Mouse (Mus musculus) cerebellum, adult 2 months (tissue): ENCODE measurements around the gene Smco3.

Source experiments
- CTCF ChIP-seq: fragments of 200-500 bp; IDR thresholded peaks from 2 replicates; pipeline ENCODE4 v1.5.1; 2011; ENCODE audit warnings: low read depth, mild to moderate bottlenecking, control low read depth, low read length, moderate library complexity, borderline replicate concordance; ENCODE audit not compliant: insufficient read depth
- POLR2A ChIP-seq: fragments of 200-500 bp; IDR thresholded peaks from 2 replicates; pipeline ENCODE4 v1.6.1; 2011; ENCODE audit warnings: low read length, control low read depth, borderline replicate concordance; ENCODE audit not compliant: insufficient read depth

DNA sequence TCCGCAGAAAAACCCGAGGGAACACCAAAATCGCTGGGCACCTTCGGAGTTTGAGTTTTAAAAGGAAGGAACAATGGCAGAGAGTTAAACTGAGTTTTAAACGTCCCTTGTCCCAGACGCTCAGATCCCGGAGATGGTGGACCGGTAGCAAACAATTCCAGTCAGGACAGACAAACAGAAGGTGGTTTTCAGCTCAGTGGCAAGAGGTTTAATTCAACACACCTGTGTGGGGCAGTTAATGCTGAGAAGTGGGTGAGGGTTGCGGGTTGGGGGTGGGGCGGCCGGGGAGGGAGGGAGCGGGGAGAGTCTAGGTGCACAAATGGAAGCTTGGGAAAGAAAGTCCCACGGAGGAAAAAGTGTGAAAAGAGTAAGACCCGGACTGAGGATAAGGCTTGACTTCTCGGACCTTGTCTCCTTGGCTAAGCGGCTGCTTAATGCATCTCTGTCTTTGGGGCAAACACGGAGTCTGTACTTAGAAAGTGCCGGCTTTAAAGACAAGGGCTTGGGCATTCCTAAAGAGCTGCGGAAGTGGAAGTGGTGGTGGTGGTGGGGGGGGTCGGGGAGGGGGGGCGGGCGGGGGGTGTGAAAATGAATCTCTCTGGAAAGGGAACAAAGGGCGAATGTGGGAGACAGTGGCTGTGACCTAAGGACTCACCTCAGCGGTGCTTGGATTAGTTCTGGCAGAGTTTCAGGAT is 41.3 kb downstream of the Smco3 start:
- TF ChIP-seq CTCF (no peak), POLR2A (no peak)
